Mouse (Mus musculus): ENCODE measurements around the gene Spast.

Gene Spast

DNA sequence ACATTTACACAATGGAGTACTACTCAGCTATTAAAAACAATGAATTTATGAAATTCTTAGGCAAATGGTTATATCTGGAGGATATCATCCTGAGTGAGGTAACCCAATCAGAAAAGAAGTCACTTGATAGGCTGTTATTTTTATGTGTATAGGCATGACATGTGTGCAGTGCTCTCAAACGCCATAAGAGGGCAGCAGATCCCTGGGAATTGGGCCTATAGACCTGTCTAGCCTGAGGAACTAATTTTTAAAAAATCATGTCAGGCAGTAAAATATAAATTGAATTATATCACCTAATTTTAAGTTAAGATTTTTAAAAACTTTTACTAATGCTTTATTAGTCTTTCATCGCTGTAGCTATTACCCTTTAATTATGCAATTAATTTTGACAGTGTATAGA is 10.6 kb upstream of the Spast start:
- peak; percentile 48 for DNase-seq

DNA sequence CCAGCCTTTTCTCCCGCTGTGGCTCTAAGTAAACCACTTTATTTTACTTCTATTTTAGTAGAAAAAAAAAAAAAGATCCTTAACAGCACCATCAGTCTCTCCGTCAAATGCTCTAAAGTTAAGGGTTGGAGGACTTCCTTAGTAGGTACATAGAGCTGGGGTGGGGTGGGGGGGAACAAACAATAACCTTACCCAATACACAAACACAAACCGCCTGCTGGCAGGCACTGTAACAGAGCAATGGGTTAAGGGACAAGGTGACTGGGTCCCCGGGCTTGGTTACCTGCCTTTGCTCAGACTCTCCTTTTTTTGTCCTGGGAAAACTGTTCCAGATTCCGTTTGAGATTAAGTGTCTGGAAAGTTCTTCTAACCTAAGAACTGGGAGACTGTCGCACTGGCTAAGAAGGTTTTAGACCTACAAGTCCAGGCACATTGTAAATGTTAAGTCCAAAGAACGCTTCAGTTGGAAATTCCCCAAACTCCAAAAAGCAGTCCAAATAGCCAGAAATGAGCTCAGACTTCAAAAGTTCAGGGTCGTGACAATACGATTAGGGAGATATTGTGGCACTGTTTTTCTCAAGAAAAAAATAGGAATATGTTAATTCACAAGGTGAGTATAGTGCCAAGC is 7.6 kb upstream of the Spast start:
- DNase-seq: no peak

DNA sequence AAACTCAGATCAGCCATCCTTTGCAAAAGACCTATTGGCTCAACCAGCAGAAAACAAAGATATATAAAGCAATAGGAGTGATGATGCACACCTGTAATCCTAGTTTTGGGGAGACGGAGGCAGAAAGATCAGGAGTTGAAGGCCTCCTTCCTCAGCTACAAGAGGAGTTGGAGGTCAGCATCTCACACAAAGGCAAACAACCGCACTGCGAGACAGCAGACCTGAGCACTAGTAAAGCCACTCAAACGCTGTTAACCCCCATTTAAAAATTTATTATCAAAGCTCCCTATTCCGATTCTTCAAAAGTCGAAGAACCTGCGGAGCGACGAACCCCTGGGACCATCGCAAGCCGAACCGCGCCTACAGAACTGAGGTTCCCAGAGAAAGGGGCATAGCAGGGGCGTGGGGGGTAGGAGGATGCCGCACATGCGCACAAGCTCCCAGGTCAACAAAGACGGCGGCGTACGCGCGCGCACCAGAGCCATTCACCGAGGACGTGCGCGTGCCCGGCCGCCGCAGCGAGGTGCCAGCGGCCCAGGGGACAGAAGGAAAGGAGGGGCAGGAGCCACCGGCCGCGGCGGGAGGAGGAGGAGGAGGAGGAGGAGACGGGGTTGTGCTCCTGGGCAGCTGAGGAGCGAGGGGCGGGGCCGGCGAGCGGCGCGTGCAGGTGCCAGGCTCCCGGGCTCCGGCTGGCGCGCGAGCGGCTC is 409 bp upstream of the Spast start:
- DNase-seq: peak; percentile 98

DNA sequence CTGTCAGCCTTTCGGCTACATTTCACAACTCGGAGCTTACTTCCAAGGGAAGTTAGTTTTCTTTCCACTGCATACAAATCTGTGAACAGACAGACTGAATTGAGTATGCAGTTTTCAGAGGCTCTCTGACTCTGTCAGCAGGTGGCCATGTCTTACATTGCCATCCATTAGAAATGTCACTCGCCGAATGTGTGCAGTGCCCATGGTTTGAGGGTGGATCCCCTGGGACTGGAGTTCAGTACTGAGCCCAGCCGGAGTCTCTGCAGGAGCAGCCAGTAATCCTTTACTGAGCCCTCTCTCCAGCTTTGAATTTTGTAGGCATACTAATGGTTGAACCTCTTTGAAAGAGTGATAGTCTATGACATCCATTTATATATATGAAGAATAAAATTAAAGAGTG is 2.4 kb downstream of the Spast start:
- no peak for DNase-seq

DNA sequence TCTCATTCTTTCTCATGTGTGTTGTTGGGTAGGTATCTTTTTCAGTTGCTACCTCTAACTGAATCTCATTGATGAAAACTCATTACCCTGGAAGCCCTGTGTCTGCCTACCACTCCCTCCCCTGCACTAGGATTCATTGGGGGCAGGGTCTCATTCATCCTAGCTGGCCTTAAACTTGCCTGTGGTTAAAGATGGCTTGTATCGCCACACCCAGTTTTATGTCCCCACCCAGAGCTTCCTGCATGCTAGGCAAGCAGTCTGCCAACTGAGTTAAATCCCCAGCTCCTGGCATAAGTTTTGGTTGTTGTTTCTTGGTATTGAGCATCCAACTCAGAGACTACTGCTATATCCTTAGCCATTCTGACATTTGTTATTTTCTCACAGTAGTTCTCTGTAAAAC is 24.8 kb downstream of the Spast start:
- no peak for DNase-seq

DNA sequence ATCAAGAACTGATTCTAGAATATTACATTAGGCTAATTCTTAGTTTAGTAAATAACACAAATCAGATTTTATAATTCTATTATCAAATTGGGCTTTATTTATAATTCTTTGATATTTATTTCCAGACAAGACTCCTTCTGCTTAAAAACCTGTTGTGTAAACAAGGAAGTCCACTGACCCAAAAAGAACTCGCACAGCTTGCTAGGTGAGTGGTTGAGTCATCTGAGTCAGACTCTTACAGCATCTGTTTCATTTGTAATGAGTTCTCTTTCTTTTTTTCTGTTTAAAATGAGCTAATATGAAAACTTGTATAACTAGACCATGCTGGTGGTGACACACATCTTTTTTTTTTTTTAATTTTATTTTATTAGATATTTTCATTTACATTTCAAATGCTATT is 38.1 kb downstream of the Spast start:
- no peak for DNase-seq

DNA sequence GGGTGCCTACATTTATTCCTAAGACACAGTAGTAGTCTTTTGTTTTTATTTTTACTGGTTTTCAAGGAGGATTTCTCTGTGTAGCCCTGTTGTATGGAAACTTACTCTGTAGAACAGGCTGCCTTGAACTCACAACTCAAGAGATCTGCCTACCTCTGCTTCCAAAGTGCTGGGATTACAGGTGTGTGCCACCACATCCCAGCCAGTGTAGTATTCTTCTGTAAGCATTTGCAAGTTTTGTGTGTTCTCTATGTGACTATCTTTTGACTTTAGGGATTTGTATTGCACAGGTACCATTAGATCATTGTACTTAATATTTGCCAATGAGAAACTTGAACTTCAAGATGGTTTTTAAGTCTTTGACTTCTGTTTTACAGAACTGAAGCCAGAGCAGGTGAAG is 47.9 kb downstream of the Spast start:
- DNase-seq: no peak

DNA sequence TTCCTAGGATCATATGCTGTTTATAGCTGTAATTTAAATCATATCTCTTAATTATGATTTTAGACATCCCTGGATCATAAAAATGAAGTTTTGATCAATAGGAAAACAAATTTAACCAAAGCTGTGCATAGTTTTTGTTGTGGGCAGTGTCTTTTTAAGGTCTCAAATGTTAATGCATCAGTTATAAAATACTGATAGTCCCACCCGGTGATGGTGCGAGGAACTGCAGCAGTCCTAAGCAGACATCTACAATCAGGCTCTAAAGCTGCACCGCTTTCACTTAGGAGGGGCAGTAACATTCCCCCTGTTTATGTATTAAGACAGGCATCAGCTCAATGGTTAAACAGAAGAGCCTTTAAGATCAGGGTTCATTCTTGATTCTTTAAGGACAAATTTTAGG is 51.1 kb downstream of the Spast start:
- no peak for DNase-seq

DNA sequence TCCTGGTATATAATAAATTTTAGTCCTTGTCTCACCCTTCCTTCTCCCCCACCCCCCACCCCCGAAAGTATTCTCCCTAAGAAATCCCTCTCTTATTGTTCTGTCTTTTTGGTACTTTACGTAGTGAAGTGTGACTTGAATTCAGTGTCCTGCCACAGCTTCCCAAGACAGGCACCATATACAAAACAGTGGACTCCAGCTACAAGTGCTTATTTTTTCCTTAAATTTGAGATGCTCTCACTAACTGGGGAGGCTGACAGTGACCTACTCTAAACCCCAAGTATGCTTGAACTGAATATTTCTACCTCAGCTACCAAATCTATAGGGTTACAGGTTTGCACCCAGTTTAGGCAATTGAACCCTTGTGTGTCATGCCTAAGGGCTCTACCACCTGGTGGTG is 55.6 kb downstream of the Spast start:
- DNase-seq: no peak

DNA sequence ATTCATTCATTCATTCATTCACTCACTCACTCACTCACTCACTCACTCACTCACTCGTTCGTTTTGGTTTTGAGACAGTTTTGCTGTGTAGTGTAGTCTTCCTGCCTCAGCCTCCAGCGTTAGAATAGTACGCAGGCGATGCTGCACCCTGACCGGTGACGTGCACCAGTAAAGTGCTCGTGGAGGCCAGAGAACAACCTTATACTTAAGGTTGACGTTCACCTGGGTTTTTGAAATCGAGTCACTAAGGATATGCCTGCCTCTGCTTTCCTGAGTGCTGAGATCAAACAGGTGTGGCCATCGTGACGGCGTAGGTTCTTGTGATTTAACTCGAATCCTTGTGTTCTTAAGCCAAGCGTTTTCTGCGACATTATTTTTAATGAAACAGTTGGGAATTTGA is 56.1 kb downstream of the Spast start:
- no peak for DNase-seq

DNA sequence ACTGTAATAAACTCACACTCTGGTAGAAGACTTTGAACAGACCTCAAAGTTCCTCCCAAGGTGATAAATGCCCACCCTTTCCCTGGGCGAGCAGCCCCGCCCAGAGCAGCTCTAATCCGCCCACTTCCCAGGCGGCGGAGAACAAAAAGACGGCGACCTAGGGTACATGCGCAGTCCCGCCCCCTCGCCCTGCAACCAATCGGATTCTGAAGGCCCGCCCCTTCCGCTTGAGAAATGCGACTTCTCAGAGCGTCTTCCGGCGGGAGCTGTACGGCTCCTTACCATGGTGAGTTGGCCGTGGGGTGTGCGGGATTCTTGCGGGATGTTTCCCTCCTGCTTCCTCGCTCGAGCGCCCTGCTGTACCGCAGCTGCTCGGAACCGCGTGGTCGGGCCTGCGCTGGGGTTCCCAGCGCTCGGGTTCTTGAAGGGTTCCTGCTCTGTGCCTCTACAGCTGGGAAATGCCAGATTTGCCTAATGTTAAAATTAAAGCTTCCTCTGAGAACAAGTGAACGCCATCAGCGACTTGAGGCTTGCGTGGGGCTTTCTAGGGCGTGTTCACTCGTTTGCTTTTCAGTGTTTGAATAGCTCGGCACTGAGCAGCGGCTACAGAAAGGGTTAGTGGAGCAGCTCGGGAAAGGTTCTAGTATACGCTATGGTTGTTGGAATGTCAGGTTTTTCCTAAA is 56.7 kb downstream of the Spast start, which contains the start of gene Slc30a6:
Gene Slc30a6, plus strand, starts transcription at position 226 of the 683 bp plus-strand sequence.
- peak; percentile 98 for DNase-seq

DNA sequence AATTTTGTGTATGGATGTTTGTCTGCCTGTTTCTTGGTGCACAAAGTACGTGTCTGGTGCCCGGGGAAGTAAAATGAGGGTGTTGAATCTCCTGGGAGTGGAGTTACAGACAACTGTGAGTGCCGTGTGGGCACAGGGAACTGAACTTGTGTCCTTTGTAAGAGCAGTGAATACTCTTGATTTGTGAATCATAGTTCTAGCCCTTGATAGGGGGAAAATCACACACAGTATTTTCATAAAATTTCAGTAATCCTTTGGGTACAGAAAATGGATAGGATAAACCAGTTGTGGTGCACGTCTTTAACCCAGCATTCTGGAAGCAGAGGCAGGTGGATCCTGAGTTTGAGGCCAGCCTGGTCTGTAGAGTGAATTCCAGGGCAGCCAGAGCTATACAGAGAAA is 58.0 kb downstream of the Spast start:
- no peak for DNase-seq

DNA sequence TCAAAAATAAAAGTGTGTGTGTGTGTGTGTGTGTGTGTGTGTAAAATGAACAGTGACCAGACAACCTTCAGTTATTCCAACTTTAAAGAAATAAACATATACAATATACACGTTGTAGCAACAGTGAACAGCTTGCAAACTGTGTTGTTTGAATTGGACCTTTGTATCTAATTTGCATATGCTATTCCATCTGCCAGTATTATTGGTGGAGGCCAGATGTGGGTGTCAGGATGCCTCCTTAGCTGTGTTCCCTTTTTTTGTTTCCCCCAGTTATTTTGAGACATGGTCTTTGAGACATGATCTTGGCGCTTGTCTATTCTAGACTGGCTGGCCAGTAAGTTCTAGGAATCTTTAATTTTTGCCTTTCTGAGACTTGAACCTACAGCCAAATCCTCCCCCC is 58.4 kb downstream of the Spast start:
- DNase-seq: no peak

DNA sequence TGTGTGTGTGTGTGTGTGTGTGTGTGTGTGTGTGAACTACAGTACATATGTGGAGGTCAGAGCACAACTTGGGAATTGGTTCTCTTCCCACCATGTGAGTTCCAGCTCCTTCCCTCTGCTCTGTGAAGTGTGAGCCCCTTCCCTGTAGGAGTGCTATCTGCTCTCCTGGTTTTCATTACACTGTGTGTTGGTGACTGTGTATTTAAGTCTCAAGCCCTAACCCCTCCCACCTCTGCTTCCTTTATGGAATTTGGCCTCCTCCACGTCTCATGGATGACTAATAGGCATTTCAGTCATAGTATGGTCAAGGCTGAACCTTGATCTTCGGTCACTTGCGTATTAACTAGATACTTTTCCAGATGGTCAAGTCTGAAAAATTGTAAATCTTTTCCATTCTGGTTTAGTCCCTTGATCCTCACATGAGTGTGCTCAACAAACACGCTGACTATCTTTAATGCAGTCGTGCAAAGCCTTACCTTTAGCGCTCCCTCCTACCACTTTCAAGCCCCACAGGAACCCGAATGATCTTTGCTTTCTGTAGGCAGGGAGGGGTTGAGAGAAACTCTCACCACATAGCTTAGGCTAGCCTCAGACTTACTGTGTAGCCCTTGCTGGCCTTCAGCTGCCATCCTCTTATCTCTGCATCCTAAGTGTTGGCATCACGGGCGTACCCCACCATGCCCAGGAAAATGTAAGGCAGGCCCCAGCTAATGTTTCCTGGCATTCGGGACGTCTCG is 63.9 kb downstream of the Spast start:
- DNase-seq: peak; percentile 32

DNA sequence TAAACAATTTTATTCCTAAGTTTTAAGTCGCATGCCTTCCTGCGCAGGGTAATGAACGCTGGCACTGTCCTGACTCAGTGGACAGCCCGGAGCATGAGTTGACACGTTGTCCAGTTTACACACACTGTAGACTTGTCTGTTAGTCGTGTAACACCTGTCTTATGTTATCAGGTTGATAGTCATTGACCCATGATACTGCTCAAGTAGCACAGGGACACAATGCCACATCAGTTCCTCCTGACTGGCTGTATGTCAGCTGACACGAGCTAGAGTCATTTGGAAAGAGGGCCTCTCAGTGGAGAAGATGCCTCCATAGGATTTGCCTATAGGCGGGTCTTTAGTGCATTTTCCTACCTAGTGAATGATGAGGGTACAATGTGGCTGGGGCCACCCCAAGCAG is 67.7 kb downstream of the Spast start:
- DNase-seq: no peak

DNA sequence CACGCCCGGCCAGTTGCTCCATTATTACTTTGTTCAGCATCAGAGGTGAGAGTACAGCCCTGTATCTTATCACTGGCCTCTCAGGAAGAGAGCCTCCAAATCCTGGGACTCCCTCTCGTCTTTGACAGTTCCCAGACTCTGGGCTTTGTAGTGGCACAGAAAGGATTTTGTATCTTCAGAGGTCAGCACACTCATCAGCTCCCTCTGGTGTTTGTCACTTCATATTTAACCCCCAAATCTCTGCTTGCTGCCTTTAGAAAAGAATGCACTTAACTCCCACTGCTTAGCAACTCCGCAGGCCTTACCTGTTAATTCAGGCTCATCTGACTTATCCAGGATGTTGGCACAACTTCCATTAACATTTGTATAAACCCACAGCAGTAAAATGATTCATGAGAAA is 70.9 kb downstream of the Spast start:
- no peak for DNase-seq

DNA sequence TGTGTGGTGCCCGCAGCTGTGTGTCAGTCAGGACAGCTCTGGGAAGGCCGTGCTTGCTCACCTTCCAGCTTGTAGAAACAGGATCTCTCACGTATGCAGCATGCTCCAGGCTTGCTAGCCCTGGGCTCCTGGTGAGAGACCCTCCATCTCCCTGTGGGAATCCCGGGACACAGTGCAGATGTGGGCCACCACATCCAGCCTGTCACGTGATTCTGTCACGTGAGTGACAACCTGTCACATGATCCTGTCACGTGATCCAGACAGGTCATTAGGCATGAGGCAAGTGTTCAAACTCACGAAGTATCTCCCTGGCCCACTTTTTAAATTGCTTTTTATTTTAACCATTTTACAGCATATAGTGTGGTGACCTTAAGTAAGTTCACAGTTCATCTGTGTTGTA is 74.5 kb downstream of the Spast start:
- DNase-seq: no peak

DNA sequence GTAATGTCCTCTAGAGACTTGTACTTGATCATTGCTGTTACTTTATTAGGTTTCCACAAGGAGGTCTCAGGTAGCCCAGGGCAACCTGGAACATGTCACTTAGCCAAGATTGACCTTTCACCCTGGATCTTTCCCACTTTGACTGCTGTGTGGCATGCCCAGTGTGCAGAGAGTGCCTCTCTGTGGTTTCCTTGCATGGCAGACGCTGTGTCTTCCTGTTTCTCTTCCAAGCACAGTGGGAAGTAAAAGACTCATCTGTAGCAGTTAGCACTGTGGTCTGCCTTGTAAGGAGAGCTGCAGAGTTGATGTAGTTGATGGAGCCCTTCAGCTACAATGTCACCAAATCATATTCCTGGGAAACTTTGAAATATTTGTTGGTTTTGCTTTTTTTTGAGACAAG is 75.9 kb downstream of the Spast start:
- no peak for DNase-seq

DNA sequence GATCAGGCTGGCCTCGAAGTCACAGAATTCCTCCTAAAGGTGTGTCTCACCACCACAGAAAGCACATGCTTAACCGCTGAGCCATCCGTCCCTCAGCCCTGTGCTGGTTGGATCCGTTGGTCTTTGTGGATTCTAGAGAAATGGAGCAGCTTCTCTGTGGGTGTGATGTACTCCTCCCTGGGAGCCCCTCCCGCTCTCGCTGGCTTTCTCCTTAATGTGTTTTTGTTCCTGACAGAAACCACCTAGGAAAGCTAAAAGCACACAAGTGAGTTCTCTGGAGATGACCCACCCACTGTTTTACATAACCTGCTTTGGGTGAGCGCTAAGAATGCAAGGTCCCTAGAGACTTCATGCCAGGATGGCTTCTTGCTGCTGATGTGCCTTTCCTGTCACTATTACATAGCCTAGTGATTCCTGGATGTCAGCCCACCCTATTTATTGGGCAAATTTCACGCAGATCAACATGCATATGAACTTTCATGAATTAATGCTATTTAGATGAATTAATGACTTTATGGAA is 78.1 kb downstream of the Spast start:
- no peak for DNase-seq

DNA sequence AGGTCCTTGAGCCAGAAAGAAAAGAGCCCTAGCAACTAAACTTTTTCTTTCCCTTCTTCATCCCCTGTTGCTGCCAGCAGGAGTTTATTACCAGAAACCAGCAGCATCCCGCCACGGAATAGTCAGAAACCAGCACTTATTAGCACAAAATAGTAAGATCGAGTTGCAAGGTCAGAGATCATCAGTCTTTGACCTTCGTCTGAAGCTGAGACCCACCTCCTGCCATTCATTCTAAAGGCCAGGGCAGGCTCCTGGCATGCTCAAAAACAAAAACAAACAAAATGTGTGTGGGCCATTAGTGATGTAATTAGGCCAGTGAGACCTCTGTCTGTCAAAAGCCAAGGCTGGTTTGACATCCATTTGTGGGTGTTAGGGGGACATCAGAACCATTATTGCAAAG is 79.4 kb downstream of the Spast start:
- no peak for DNase-seq

DNA sequence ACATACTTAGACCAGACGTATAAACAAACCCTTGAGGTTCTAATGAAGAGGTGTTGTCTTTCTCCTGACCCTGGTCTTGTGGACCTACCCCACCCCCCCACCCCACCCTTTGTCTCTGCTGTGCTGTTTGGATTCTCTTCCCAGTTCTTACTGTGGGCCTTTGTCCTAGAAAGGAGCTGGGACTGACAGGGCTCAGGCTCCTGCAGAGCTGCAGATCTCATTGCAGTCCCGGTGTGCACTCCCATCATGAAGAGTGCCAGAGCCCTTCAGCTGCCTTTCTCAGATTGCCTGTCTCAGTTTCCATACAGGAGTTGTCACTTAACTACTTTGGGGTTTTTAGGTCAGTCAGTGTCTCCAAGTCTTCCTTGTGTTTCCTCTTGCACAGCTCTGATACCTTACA is 81.9 kb downstream of the Spast start:
- no peak for DNase-seq

DNA sequence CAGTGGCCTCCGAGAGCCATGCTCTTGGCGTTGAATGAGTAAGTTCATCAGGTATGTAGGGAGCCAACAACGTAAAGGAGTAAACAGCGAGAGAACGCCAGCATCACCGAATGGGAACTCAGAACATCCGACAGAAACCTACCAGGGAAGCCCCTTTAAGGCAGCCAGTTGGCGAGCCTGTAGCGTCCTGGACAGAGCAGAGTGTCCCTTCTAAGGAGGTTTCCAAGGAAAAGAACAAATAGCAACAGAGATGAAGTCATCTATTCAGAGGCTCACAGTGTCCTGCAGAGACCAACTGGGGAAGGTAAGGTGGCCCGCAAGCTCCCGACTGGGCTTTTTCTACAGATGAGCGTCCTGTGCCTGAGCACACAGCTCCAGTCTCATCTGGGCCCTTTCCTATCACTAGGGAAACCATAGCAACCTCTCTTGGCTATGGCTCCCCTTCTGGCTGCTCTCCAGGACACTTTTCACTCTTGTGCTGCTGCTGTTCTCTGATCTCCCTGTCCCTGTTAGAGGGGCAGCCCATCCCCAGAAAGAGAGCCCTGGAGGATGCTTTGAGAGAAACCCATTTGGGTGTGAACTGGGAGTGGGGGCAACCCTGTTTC is 85.7 kb downstream of the Spast start:
- DNase-seq: no peak

DNA sequence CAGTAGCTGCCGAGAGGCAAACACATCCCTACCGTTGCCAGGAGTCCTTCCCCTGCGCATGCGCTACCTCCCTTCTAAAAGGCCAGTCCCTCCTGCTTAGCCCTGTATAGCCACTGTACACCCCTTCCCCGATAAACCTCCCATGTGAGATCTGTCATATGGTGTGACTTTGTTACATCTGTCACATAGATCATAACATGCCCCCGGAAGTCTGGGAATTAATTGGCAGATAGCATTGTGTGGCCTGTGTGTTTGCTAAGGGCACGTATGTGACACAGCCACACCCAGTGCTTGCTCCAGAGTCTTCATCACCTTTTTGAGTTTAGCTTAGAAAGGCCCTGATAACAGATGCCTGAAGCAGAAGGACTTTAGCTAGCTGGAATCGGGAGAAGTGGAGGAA is 91.3 kb downstream of the Spast start:
- DNase-seq: no peak
